Mouse (Mus musculus): ENCODE measurements around the gene Zranb1.

GRCm38 (mm10) chr7:133007343-133007742, 76.4 kb downstream of the Zranb1 start:
- TF ChIP-seq CTCF (conservative IDR thresholded peaks at IDR 0.05; ENCODE audit: insufficient read depth, insufficient read length, low read depth, low read length) (no peak), POLR2A (IDR thresholded peaks at IDR 0.05; ENCODE audit: low read depth, low read length) (no peak)
